In genomic region chr16:24561602-24562001, GRCm38 (mm10) we compare ENCODE assay signal across 16 mouse cellular contexts.
"Had no signal": no experiment of that assay in that cellular context is flagged by ENCODE, and none has a peak within 500 bp of the region (broad histone marks: within the 10 kb centered on the region; RNA-seq: fewer than 3 reads in every experiment).

No protein-coding gene starts in this region.

- H3K4me3 ChIP-seq: kidney, embryonic 15.5 days; left cerebral cortex, adult 2 months; liver, embryonic 13.5 days; midbrain, embryonic 12.5 days; myocyte; neural tube, embryonic 13.5 days had no signal

- H3K27ac ChIP-seq: kidney, embryonic 15.5 days; left cerebral cortex, adult 2 months; liver, embryonic 13.5 days; midbrain, embryonic 12.5 days; neural tube, embryonic 13.5 days had no signal

- DNase-seq: kidney, postnatal 10 days; kidney, postnatal 36 days; layer of hippocampus, postnatal 36 days; liver, embryonic 13.5 days; lung, adult 2 months; lung, postnatal 14 days; lung, postnatal 4 days; retina, postnatal 1 day; right cerebral cortex, postnatal 25 days; thymus, adult 18-20 months; thymus, postnatal 36 days had no signal
